Mouse (Mus musculus): ENCODE data around the gene Ints11.

Gene Ints11

GRCm38 (mm10) chr4:155892438-155893211 lies 23.3 kb downstream of the Ints11 start:
- DNase-seq: peak in 1 of 2 experiments; percentile 26

- DNase-seq: no peak
These were observed 23.9 kb downstream of the Ints11 start for GRCm38 (mm10) chr4:155893212-155893690.

GRCm38 (mm10) chr4:155894311-155894881 lies 25.1 kb downstream of the Ints11 start:
- DNase-seq: peak; percentile 55 to 60

DNA sequence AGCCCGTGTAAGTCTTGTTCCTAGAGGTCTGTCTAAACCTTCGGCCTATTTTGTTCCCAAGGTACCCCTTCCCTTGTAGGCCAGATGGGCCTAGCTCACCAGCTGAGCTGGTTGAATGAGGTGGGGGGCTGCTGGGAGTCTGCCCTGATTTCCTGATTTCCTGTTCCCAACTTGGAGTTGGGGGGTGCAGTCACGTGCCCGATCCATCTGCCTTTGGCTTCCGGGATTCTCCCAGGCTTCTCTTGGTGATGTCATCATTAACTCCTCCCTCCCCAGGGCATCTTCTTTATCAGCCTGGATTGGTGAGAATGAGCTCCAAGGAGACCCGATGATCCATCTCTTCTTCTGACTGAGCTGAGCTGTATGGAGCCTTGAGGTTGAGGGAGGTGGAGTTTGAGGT lies 25.9 kb downstream of the Ints11 start:
- DNase-seq: peak; percentile 43 to 60

GRCm38 (mm10) chr4:155895826-155896225 lies 26.5 kb downstream of the Ints11 start:
- DNase-seq: no peak

DNA sequence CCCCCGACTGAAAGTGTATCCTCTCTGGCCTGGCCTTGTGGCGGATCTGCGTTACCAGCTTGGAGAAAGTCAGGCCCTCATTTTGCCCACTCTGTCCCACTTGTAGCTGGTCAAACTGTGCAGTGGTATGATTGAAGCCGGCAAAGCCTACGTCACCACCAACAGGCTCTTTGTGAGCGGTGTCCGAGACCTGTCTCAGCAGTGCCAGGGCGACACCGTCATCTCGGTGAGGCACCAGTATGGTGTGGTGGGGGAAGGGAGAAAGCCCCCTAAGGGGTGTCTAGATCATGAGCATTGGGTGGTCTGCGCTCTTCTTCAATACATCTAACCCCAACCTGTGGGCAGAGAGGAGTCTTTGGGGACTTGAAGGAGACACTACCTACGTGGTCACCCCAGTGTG lies 27.1 kb downstream of the Ints11 start:
- no peak for DNase-seq

DNA sequence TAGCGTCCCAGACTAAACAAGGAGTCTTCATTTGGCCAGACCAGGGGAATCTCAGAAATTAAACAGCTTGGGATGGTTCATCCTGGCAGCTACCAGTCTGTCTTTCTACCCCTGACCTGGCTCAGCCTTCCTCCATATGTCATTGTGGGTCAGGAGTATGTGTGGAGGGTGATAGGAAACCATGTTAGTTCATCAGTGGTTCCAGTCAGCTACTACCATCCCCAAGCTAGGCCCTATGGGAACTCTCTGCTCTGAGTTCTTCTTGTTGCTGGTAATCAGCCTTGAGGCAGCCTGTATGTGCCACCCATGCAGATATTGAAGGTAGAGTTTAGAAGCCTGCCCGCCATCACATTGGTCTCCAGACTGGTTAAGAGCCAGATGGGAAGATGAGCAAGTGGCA lies 29.0 kb downstream of the Ints11 start:
- no peak for DNase-seq

DNA sequence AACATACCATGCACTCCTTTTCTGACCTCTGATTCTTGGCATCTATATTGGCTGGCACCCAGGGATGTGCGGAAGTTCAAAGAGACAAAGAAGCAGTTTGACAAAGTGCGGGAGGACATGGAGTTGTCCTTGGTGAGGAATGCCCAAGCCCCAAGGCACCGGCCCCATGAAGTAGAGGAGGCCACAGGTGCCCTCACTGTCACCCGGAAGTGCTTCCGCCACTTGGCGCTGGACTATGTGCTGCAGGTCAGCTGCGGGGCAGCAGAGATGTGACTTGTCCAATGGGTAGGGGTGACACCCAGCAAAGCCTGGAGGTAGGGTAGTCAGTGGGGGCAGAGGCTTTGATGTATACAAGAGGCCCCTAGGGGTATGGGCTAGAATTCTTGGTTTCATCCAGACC lies 30.0 kb downstream of the Ints11 start:
- DNase-seq: no peak

DNA sequence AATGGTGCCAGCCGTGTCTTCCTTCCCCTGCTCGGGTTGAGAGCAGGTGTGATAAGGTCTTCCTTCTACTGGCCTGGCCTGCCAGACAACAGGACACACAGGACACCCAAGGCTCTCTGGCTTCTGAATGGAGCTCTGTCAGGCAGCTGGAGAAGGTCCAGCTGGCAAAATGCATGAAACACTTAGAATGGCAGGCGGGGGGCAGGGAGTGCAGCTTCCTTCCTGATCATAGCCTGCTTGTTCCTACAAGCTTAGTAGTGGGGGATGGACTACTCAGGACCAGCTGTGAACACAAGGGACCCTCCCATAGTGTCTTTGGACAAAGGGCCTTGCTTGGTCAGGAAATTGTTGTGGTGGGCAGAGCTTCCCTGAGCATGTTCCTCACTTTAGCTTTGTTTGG lies 31.9 kb downstream of the Ints11 start:
- DNase-seq: no peak

- no peak for DNase-seq
These were observed 33.9 kb downstream of the Ints11 start for GRCm38 (mm10) chr4:155903246-155903645.

DNA sequence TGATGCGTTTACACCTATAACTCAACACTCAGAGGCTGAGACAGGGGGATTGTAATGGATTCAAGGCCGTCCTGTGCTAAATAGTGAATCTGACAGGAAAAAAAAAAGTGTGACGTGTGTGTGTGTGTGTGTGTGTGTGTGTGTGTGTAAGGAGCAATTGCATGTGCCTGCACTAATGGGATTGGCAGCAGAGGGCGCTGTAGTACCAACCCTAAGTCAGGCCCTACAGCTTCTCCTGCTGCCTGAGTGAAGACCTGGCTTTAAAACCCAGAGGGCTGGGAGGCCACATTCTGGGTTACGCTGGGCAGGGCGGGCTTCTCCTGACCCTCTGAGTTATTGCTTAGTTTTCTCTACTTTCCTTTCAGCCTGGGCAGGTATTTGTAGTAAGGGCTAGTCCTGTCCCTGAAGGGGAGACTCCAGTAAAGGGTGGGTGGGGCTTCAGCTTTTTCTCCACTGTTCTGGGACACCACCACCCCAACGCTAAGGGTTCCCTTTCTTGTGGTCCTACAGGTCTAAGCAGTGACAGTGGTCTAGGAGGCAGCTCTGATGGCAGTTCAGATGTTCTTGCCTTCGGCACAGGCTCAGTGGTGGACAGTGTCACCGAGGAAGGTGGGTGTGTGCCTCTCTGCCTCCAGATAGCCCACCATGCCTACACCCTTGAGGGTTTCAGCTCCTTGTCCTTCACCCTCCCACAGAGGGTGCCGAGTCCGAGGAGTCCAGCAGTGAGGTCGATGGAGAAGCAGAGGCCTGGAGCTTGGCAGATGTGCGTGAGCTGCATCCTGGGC lies 35.2 kb downstream of the Ints11 start:
- peak in 1 of 2 experiments; percentile 38 for DNase-seq

DNA sequence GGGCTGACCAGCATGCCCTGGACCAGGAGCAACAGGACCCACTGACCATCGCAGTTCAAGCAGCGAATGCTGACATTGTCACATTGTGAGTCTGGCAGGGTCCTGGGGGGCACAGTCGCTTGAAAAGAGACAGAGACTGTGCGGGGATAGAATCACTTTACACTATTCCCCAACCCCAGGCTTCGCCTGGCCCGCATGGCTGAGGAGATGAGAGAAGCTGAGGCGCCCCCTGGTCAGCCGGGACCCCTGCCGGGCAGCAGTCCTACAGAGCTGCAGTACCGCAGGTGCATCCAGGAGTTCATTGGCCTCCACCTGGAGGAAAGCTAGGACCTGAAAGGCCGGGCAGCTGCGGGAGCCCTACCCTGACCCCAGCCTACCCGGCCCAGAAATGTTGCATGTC lies 36.3 kb downstream of the Ints11 start:
- DNase-seq: no peak

DNA sequence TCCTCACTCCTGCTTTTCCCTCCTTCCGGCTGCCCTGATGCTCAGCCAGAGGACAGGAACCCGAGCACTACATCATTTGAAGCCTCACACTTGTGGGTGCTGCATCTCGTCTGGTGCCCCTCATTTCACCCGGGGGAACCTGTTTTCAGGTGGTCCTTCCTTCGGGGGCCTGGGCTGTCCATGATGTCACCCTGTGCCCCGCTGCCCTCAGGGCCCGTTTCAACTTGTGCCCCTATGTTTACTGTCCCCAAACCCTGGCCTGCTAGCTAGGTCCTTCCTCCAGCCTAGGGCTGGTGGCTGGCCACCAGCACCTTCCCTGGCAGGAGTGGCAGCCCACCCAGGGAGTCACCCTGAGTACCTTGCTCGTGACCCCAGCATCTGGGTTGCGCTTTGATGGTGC lies 36.8 kb downstream of the Ints11 start:
- no peak for DNase-seq

GRCm38 (mm10) chr4:155907003-155907402 lies 37.7 kb downstream of the Ints11 start:
- DNase-seq: no peak

DNA sequence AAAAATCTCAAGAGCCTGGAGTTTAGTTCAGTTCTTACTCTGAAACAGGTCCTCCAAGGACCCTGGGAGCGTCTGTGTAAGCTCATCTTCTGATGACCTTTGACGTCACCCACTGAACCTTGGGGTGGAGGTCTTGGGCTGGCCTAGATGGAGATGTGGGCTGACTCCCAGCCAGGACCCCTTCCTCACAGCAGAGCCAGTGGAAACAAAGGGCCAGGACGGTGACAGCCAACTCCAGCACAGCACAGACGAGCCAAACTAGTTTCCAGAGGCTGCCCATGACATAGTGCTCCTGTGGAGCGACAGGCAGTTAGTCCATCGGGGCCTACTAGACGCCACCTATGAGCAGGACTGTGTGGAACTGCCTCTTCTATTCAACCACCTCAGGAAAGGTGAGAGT lies 38.9 kb downstream of the Ints11 start:
- DNase-seq: no peak

DNA sequence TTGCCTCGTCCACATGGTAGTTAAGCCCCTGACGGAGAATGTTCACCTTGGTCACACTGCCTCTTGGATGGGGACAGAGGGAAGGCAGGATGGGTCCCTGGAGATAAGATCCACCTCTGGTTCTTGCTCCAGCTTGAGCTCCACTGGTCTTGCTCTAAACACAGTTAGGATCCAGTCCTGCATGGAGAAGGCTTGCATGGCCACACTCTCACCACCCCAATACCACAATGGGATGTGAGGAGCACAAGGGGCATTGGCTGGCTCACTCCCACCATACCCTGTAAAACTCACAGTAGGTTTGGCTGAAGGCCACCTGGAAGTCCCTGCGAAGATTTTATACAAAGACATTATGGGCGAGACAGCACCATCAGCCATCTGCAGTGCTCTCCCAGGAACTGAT lies 39.4 kb downstream of the Ints11 start:
- DNase-seq: no peak

- DNase-seq: no peak
These were observed 62.7 kb downstream of the Ints11 start for GRCm38 (mm10) chr4:155932031-155932430.
